Mouse (Mus musculus) neural tube, embryonic 12.5 days (tissue): Measurements from ENCODE around the gene Ppp1r2. TPM values are rescaled to one million over a fixed set of nuclear protein-coding genes. Genes with fewer than 3 reads are reported as not detected.

Experiments used
- ATAC-seq: fragments of 200-750 bp; cut with Nextera tagmentation; 2 replicates; pipeline ENCODE4 v1.8.0; 2017; ENCODE audit warnings: low read depth, mild to moderate bottlenecking, moderate TSS enrichment, moderate library complexity; ENCODE audit not compliant: low FRiP score
- H3K27ac ChIP-seq: fragments of 300-500 bp; sonication (generic); 2 replicates; pipeline ENCODE4 v1.5.1; 2016
- H3K27me3 ChIP-seq: fragments of 300-500 bp; sonication (generic); replicated peaks from 2 replicates; pipeline ENCODE4 v1.6.1; 2016; ENCODE audit warnings: mild to moderate bottlenecking
- H3K36me3 ChIP-seq: fragments of 300-500 bp; sonication (generic); 2 replicates; pipeline ENCODE4 v1.6.1; 2016; ENCODE audit warnings: mild to moderate bottlenecking
- H3K4me1 ChIP-seq: fragments of 300-500 bp; sonication (generic); 2 replicates; pipeline ENCODE4 v1.6.1; 2016
- H3K4me2 ChIP-seq: fragments of 300-500 bp; sonication (generic); replicated peaks from 2 replicates; pipeline ENCODE4 v1.6.1; 2016; ENCODE audit warnings: mild to moderate bottlenecking
- H3K4me3 ChIP-seq: fragments of 300-500 bp; sonication (generic); 2 replicates; pipeline ENCODE4 v1.5.1; 2016
- H3K9ac ChIP-seq: fragments of 300-500 bp; sonication (generic); 2 replicates; pipeline ENCODE4 v1.6.1; 2016; ENCODE audit warnings: mild to moderate bottlenecking
- H3K9me3 ChIP-seq: fragments of 300-500 bp; sonication (generic); 2 replicates; pipeline ENCODE4 v1.6.1; 2016; ENCODE audit warnings: mild to moderate bottlenecking
- WGBS: fragments of 180-500 bp; shearing (Covaris S2); methylation state at CpG from one replicate; pipeline ENCODE4 v1.1.7; 2016; 5-methylcytosine and 5-hydroxymethylcytosine counted together
- polyA plus RNA-seq: library from polyadenylated mRNA; unstranded; fragments of >200 nt; fragmentation: Nextera tagmentation; extraction: Ambion mirVana; gene quantifications from 2 replicates; pipeline ENCODE4 v1.2.1, GENCODE M21; 2016

Gene Ppp1r2
- polyA plus RNA-seq, 1 experiment from 2014 or later, result 148 TPM

- H3K9me3 ChIP-seq, result no peaks in the 10 kb centered on the region
- H3K4me2 ChIP-seq, result no peak overlapping the region
- no peaks in the 10 kb centered on the region for H3K27me3 ChIP-seq
- peaks cover 6% of the 10 kb centered on the region for H3K4me1 ChIP-seq
- H3K27ac ChIP-seq, result no peak overlapping the region
- no peaks in the 10 kb centered on the region for H3K36me3 ChIP-seq
- no peak overlapping the region for H3K9ac ChIP-seq
- no peak overlapping the region for H3K4me3 ChIP-seq
- WGBS, result 71% methylated on average over 5 of the region's 5 CpGs
- ATAC-seq, result no peak
Observed at GRCm38 (mm10) chr16:31305199-31305919, 30.3 kb upstream of the Ppp1r2 start.

GRCm38 (mm10) chr16:31303276-31303675, 28.2 kb upstream of the Ppp1r2 start:
- H3K4me3 ChIP-seq, result no peak overlapping the region
- 76% methylated on average over 10 of the region's 10 CpGs for WGBS
- H3K9ac ChIP-seq, result no peak overlapping the region
- no peaks in the 10 kb centered on the region for H3K27me3 ChIP-seq
- H3K4me1 ChIP-seq, result peaks cover 21% of the 10 kb centered on the region
- ATAC-seq, result no peak
- H3K36me3 ChIP-seq, result no peaks in the 10 kb centered on the region
- H3K9me3 ChIP-seq, result no peaks in the 10 kb centered on the region
- H3K4me2 ChIP-seq, result no peak overlapping the region
- no peak overlapping the region for H3K27ac ChIP-seq

- Histone ChIP-seq H3K4me1 (peaks cover 21% of the 10 kb centered on the region), H3K27me3 (no peaks in the 10 kb centered on the region), H3K36me3 (no peaks in the 10 kb centered on the region), H3K4me2 (no peak overlapping the region), H3K9me3 (no peaks in the 10 kb centered on the region), H3K27ac (no peak overlapping the region), H3K9ac (no peak overlapping the region), H3K4me3 (no peak overlapping the region)
- ATAC-seq, result no peak
- 72% methylated on average over 6 of the region's 6 CpGs for WGBS
Observed at GRCm38 (mm10) chr16:31300883-31301532, 25.9 kb upstream of the Ppp1r2 start.

GRCm38 (mm10) chr16:31300467-31300866, 25.4 kb upstream of the Ppp1r2 start:
- H3K4me1 ChIP-seq, result peaks cover 21% of the 10 kb centered on the region
- no peak for ATAC-seq
- no peaks in the 10 kb centered on the region for H3K36me3 ChIP-seq
- H3K9me3 ChIP-seq, result no peaks in the 10 kb centered on the region
- 30% methylated on average over 7 of the region's 7 CpGs for WGBS
- H3K4me2 ChIP-seq, result no peak overlapping the region
- no peak overlapping the region for H3K4me3 ChIP-seq
- no peaks in the 10 kb centered on the region for H3K27me3 ChIP-seq
- no peak overlapping the region for H3K9ac ChIP-seq
- no peak overlapping the region for H3K27ac ChIP-seq

- 0 out of 2 replicates have a peak, but pooled peaks have one; percentile 25 for ATAC-seq
- peaks cover 21% of the 10 kb centered on the region for H3K4me1 ChIP-seq
- no peaks in the 10 kb centered on the region for H3K9me3 ChIP-seq
- H3K27me3 ChIP-seq, result no peaks in the 10 kb centered on the region
- H3K9ac ChIP-seq, result no peak overlapping the region
- 28% methylated on average over 3 of the region's 3 CpGs for WGBS
- no peaks in the 10 kb centered on the region for H3K36me3 ChIP-seq
- no peak overlapping the region for H3K4me3 ChIP-seq
- no peak overlapping the region for H3K27ac ChIP-seq
- no peak overlapping the region for H3K4me2 ChIP-seq
Observed at GRCm38 (mm10) chr16:31299960-31300353, 24.9 kb upstream of the Ppp1r2 start.

GRCm38 (mm10) chr16:31299164-31299959, 24.3 kb upstream of the Ppp1r2 start:
- Histone ChIP-seq H3K4me3 (no peak overlapping the region), H3K27ac (no peak overlapping the region), H3K9ac (no peak overlapping the region), H3K36me3 (no peaks in the 10 kb centered on the region), H3K4me2 (no peak overlapping the region), H3K4me1 (peaks cover 23% of the 10 kb centered on the region), H3K27me3 (no peaks in the 10 kb centered on the region), H3K9me3 (no peaks in the 10 kb centered on the region)
- WGBS, result 39% methylated on average over 11 of the region's 11 CpGs
- no peak for ATAC-seq

- Histone ChIP-seq H3K27ac (no peak overlapping the region), H3K36me3 (no peaks in the 10 kb centered on the region), H3K4me1 (peaks cover 25% of the 10 kb centered on the region), H3K4me2 (no peak overlapping the region), H3K9ac (no peak overlapping the region), H3K9me3 (no peaks in the 10 kb centered on the region), H3K27me3 (no peaks in the 10 kb centered on the region), H3K4me3 (no peak overlapping the region)
- no peak for ATAC-seq
- 93% methylated on average over 7 of the region's 7 CpGs for WGBS
Observed at GRCm38 (mm10) chr16:31297113-31297512, 22.0 kb upstream of the Ppp1r2 start.

- H3K27me3 ChIP-seq, result no peaks in the 10 kb centered on the region
- ATAC-seq, result no peak
- no peaks in the 10 kb centered on the region for H3K9me3 ChIP-seq
- no peak overlapping the region for H3K4me2 ChIP-seq
- no peak overlapping the region for H3K27ac ChIP-seq
- H3K4me1 ChIP-seq, result peaks cover 5% of the 10 kb centered on the region; the same call in 1 of the 2 replicates
- WGBS, result 59% methylated on average over 4 of the region's 4 CpGs
- no peak overlapping the region for H3K9ac ChIP-seq
- no peak overlapping the region for H3K4me3 ChIP-seq
- H3K36me3 ChIP-seq, result no peaks in the 10 kb centered on the region
Observed at GRCm38 (mm10) chr16:31293761-31294160, 18.7 kb upstream of the Ppp1r2 start.

- no peak overlapping the region for H3K9ac ChIP-seq
- H3K9me3 ChIP-seq, result no peaks in the 10 kb centered on the region
- H3K36me3 ChIP-seq, result no peaks in the 10 kb centered on the region
- 87% methylated on average over 7 of the region's 7 CpGs for whole genome bisulfite sequencing
- H3K4me1 ChIP-seq, result peaks cover 5% of the 10 kb centered on the region; the same call in 1 of the 2 replicates
- H3K4me2 ChIP-seq, result no peak overlapping the region
- no peak overlapping the region for H3K4me3 ChIP-seq
- no peak overlapping the region for H3K27ac ChIP-seq
- H3K27me3 ChIP-seq, result no peaks in the 10 kb centered on the region
- no peak for ATAC-seq
Observed at GRCm38 (mm10) chr16:31290751-31291365, 15.8 kb upstream of the Ppp1r2 start.

- 70% methylated on average over 10 of the region's 10 CpGs for WGBS
- Histone ChIP-seq H3K27ac (no peak overlapping the region), H3K27me3 (no peaks in the 10 kb centered on the region), H3K4me2 (no peak overlapping the region), H3K36me3 (no peaks in the 10 kb centered on the region), H3K9me3 (no peaks in the 10 kb centered on the region), H3K9ac (no peak overlapping the region), H3K4me1 (peaks cover 5% of the 10 kb centered on the region; the same call in 1 of the 2 replicates), H3K4me3 (no peak overlapping the region)
- ATAC-seq, result no peak
Observed at GRCm38 (mm10) chr16:31290281-31290680, 15.2 kb upstream of the Ppp1r2 start.

- 86% methylated on average over 3 of the region's 3 CpGs for whole genome bisulfite sequencing
- ATAC-seq, result no peak
- no peaks in the 10 kb centered on the region for H3K4me1 ChIP-seq
- no peak overlapping the region for H3K27ac ChIP-seq
- no peak overlapping the region for H3K4me3 ChIP-seq
- no peak overlapping the region for H3K4me2 ChIP-seq
- no peaks in the 10 kb centered on the region for H3K9me3 ChIP-seq
- no peak overlapping the region for H3K9ac ChIP-seq
- no peaks in the 10 kb centered on the region for H3K27me3 ChIP-seq
- H3K36me3 ChIP-seq, result no peaks in the 10 kb centered on the region
Observed at GRCm38 (mm10) chr16:31287712-31288111, 12.6 kb upstream of the Ppp1r2 start.
